Mouse (Mus musculus) liver, adult 2 months (tissue): ENCODE results near the gene Tcf7. TPM values are rescaled to one million over a fixed set of nuclear protein-coding genes. Genes with fewer than 3 reads are reported as not detected.

Experiments used
- DNase-seq: peaks from one replicate; pipeline ENCODE4 v3.0.0-alpha.2; 2011; ENCODE audit warnings: low read depth, low spot score; ENCODE audit errors: extremely low read depth
- H3K27ac ChIP-seq: fragments of 200-500 bp; replicated peaks from 2 replicates; pipeline ENCODE4 v1.5.1; 2012; ENCODE audit warnings: low read depth, mild to moderate bottlenecking, control low read depth, inconsistent platforms, low read length; ENCODE audit not compliant: insufficient read depth
- H3K27me3 ChIP-seq: fragments of 200-500 bp; 2 replicates; pipeline ENCODE4 v1.6.1; 2012; ENCODE audit warnings: mild to moderate bottlenecking, moderate library complexity, low read length, inconsistent platforms; ENCODE audit not compliant: control insufficient read depth, insufficient read depth
- H3K36me3 ChIP-seq: fragments of 200-500 bp; 2 replicates; pipeline ENCODE4 v1.6.1; 2012; ENCODE audit warnings: low read length, inconsistent platforms; ENCODE audit not compliant: control insufficient read depth, insufficient read depth
- H3K4me1 ChIP-seq: fragments of 200-500 bp; 2 replicates; pipeline ENCODE4 v1.6.1; 2011; ENCODE audit warnings: low read length; ENCODE audit not compliant: control insufficient read depth, insufficient read depth
- H3K4me3 ChIP-seq: fragments of 200-500 bp; 2 replicates; pipeline ENCODE4 v1.5.1; 2011; ENCODE audit warnings: low read depth, mild to moderate bottlenecking, control low read depth, low read length, moderate library complexity; ENCODE audit not compliant: insufficient read depth
- H3K79me2 ChIP-seq: fragments of 200-500 bp; 2 replicates; pipeline ENCODE4 v1.6.1; 2012; ENCODE audit warnings: inconsistent platforms, mild to moderate bottlenecking, low read length, moderate library complexity; ENCODE audit not compliant: control insufficient read depth, insufficient read depth
- H3K9ac ChIP-seq: fragments of 200-500 bp; 2 replicates; pipeline ENCODE4 v1.6.1; 2012; ENCODE audit warnings: low read depth, mild to moderate bottlenecking, control low read depth, inconsistent platforms, low read length
- CTCF ChIP-seq: fragments of 200-500 bp; IDR thresholded peaks from 2 replicates; pipeline ENCODE4 v1.5.1; 2011; ENCODE audit warnings: low read depth, low read length, control low read depth
- POLR2A ChIP-seq: fragments of 200-500 bp; IDR thresholded peaks from 2 replicates; pipeline ENCODE4 v1.6.1; 2011; ENCODE audit warnings: low read length, control low read depth; ENCODE audit not compliant: insufficient read depth; ENCODE audit errors: extremely low read depth
- WGBS: fragments of 180-500 bp; shearing (Covaris S2); methylation state at CpG from one replicate; pipeline ENCODE4 v1.1.7; 2018; 5-methylcytosine and 5-hydroxymethylcytosine counted together
- polyA plus RNA-seq: library from polyadenylated mRNA; depleted of rRNA; stranded (reverse); fragments of >200 nt; gene quantifications from 2 replicates; pipeline ENCODE4 v1.2.3, GENCODE M21; 2012
- total RNA-seq: library from RNA; depleted of rRNA; stranded (reverse); fragments of >200 nt; gene quantifications from 2 replicates; pipeline ENCODE4 v1.2.3, GENCODE M21; 2014

The Tcf7 gene
- total and polyA plus RNA-seq, 2 experiments = 1.1 to 7.5 TPM

DNA sequence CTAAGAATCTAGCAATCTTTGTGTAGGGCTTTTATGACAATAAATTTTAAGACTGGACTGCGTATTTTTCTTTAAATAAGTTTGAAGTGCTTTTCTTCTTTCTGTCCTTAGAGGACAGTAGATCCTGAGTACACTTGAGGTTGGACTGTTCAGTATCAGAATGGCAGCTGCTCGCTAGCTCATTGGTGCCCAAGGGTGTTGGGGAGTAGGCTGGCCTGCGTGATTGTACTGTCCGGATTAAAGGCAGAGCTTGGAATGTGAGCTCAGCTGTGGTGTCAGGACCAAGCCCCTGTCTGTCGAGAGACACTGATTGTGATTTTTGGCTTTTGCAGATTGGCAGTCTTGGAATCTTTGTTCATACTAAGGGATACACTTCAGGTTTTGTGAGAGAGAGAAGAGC, 31.0 kb downstream of the Tcf7 start:
- WGBS = 90% methylated on average over 5 of the region's 5 CpGs
- no peak for DNase-seq
- Histone ChIP-seq H3K4me1 (peaks cover 6% of the 10 kb centered on the region; the same call in 1 of the 2 replicates), H3K9ac (no peak overlapping the region), H3K79me2 (no peaks in the 10 kb centered on the region), H3K27ac (no peak overlapping the region), H3K27me3 (no peaks in the 10 kb centered on the region), H3K36me3 (peaks cover 16% of the 10 kb centered on the region), H3K4me3 (no peak overlapping the region)
- no peak for TF ChIP-seq CTCF
- no peak for TF ChIP-seq POLR2A

DNA sequence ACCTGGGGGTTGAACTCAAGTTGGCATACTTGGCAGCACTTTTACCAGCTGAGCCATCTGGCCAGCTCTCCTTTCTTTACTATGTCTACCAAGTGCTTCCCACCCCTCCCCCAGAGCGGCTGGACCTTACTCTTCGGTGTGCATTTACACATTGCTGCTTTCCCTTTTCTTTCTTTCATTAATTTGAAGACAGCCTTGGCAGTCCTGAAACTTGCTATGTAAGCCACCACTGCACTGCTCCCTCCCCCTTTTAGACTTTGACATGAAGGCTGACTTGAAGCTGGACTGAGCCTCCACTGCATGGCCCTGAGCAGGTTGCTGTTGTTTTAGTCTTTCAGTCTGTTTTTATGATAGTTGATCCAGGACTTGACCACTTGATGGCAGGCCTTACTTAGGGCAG, 33.4 kb downstream of the Tcf7 start:
- TF ChIP-seq POLR2A (no peak), CTCF (no peak)
- Histone ChIP-seq H3K4me1 (peaks cover 6% of the 10 kb centered on the region; the same call in 1 of the 2 replicates), H3K27me3 (no peaks in the 10 kb centered on the region), H3K36me3 (peaks cover 34% of the 10 kb centered on the region), H3K9ac (no peak overlapping the region), H3K79me2 (no peaks in the 10 kb centered on the region), H3K4me3 (no peak overlapping the region), H3K27ac (no peak overlapping the region)
- DNase-seq = no peak
- WGBS = 84% methylated on average over 2 of the region's 2 CpGs

DNA sequence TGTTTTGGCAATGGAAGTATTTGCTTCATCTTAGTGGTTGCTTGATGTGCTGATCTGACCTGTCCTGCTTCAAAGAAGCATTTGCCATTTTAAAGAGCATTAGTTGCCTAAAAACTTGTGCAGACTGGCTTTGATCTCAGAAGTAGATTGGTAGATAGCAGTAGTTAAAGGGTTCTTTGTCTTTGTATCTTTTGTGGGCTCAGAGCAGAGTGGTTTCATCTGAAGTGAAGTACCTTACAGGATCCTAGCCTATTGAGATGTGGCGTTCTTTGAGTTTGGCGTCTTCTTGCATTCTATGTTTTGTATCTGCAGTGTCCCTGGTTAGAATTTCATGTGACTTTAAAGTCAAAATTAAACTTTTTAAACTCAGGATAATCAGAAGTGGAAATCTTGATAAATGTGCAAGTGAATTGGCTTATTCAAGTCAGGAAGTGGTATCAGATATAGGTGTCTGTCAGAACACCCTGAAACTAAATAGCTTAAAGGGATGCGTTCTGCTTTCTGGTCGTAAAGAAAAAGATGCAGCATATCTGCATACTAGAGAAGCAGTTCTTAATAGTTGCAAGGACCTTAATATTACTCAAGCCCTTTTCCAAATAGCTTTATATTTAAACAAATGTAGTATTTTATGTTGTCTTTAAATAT, 41.8 kb downstream of the Tcf7 start:
- TF ChIP-seq POLR2A (no peak), CTCF (no peak)
- Histone ChIP-seq H3K4me1 (peaks cover 3% of the 10 kb centered on the region; the same call in 1 of the 2 replicates), H3K27me3 (no peaks in the 10 kb centered on the region), H3K36me3 (peaks cover 62% of the 10 kb centered on the region), H3K4me3 (no peak overlapping the region), H3K79me2 (peaks cover 11% of the 10 kb centered on the region; the same call in 1 of the 2 replicates), H3K27ac (no peak overlapping the region), H3K9ac (no peak overlapping the region)
- DNase-seq = no peak
- WGBS = 96% methylated on average over 4 of the region's 4 CpGs

DNA sequence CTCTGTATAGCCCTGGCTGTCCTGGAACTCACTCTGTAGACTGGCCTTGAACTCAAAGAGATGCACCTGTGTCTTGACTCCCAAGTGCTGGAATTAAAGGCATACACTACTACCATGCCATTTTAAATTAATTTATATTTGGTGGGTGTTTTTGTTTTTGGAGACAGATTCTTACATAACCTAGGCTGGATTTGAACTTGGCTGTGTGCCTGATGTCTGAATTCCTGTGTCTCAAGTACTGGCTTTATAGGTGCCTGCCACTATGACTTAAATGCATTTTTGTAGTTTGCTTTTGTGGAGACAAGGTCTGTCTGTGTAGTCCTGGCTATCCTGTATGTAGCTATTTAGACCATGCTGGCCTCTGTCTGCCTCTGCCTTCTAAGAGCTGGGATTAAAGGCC, 48.3 kb downstream of the Tcf7 start:
- peaks cover 28% of the 10 kb centered on the region; the same call in 1 of the 2 replicates for H3K79me2 ChIP-seq
- H3K27me3 ChIP-seq = no peaks in the 10 kb centered on the region
- H3K36me3 ChIP-seq = peaks cover 23% of the 10 kb centered on the region
- H3K27ac ChIP-seq = peak overlapping the region; percentile 54
- peaks cover 17% of the 10 kb centered on the region for H3K4me1 ChIP-seq
- TF ChIP-seq POLR2A (no peak), CTCF (no peak)
- peak overlapping the region; percentile 47; the same call in 1 of the 2 replicates for H3K9ac ChIP-seq
- peak; percentile 58 for DNase-seq
- peak overlapping the region; percentile 24; the same call in 1 of the 2 replicates for H3K4me3 ChIP-seq

DNA sequence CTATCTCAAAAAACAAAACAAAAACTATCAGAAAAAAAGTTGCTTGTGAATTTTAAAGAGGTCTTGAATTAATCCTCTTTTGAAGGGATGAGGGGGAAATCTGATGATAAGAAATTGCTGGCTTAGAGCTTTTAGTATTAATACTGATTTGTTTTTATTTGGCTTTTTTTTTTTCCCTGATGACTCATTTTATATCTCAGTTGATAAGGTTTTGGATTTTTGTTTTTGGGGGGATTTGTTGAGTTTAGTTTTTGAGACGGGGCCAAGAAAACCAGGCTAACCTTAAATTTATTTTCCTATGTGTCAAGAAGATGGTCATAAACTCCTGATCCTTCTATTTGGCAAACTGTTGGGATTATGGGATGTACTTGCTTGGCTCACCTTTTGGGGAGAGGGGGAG, 48.9 kb downstream of the Tcf7 start:
- H3K27ac ChIP-seq = peak overlapping the region; percentile 34; the same call in 1 of the 2 replicates
- no peaks in the 10 kb centered on the region for H3K27me3 ChIP-seq
- no peak for TF ChIP-seq POLR2A
- no peak for TF ChIP-seq CTCF
- H3K79me2 ChIP-seq = peaks cover 28% of the 10 kb centered on the region; the same call in 1 of the 2 replicates
- DNase-seq = no peak
- H3K4me1 ChIP-seq = peaks cover 17% of the 10 kb centered on the region
- peaks cover 23% of the 10 kb centered on the region for H3K36me3 ChIP-seq
- peak overlapping the region; percentile 24; the same call in 1 of the 2 replicates for H3K4me3 ChIP-seq
- H3K9ac ChIP-seq = no peak overlapping the region
- 63% methylated on average over 1 of the region's 1 CpGs for WGBS
